Mouse (Mus musculus): ENCODE measurements around the gene Aspscr1. TPM values are rescaled to one million over a fixed set of nuclear protein-coding genes. Genes with fewer than 3 reads are reported as not detected.

Aspscr1 gene
- polyA plus RNA-seq, 1 experiment from 2014 or later: 103 TPM

- WGBS (ENCODE audit: insufficient replicate concordance): 84% methylated on average over 2 of the region's 2 CpGs
- no peak for ATAC-seq (replicated peaks; ENCODE audit: insufficient number of reproducible peaks, low FRiP score, low TSS enrichment)
- no peaks in the 10 kb centered on the region for H3K4me1 ChIP-seq (ENCODE audit: control insufficient read depth, insufficient read depth, low read length)
Measured at GRCm38 (mm10) chr11:120684660-120685059, 11.9 kb downstream of the Aspscr1 start.

GRCm38 (mm10) chr11:120686650-120687272 is 14.0 kb downstream of the Aspscr1 start:
- no peak overlapping the region for H3K4me2 ChIP-seq
- no peak overlapping the region for H3K27ac ChIP-seq (ENCODE audit: low read depth, low read length)
- H3K9me3 ChIP-seq (replicated peaks; ENCODE audit: control insufficient read depth, low read length): no peaks in the 10 kb centered on the region
- no peaks in the 10 kb centered on the region for H3K27me3 ChIP-seq (ENCODE audit: control insufficient read depth, insufficient read depth, low read length)
- ATAC-seq (replicated peaks; ENCODE audit: insufficient number of reproducible peaks, low FRiP score, low TSS enrichment): no peak
- 84% methylated on average over 20 of the region's 20 CpGs for WGBS (ENCODE audit: insufficient replicate concordance)
- no peak overlapping the region for H3K9ac ChIP-seq (ENCODE audit: low read depth, low read length)
- no peaks in the 10 kb centered on the region for H3K4me1 ChIP-seq (ENCODE audit: control insufficient read depth, insufficient read depth, low read length)
- no peak overlapping the region for H3K4me3 ChIP-seq (ENCODE audit: low read depth, low read length)
- H3K36me3 ChIP-seq (ENCODE audit: control insufficient read depth, insufficient read depth, low read length): peaks cover 13% of the 10 kb centered on the region; the same call in 1 of the 2 replicates

More at GRCm38 (mm10) chr11:120684660-120685059, 11.9 kb downstream of the Aspscr1 start:
- Histone ChIP-seq H3K27me3 (ENCODE audit: control insufficient read depth, insufficient read depth, low read length) (no peaks in the 10 kb centered on the region), H3K9ac (ENCODE audit: low read depth, low read length) (no peak overlapping the region), H3K4me3 (ENCODE audit: low read depth, low read length) (no peak overlapping the region), H3K27ac (ENCODE audit: low read depth, low read length) (no peak overlapping the region), H3K36me3 (ENCODE audit: control insufficient read depth, insufficient read depth, low read length) (peaks cover 14% of the 10 kb centered on the region; the same call in 1 of the 2 replicates), H3K4me2 (no peak overlapping the region), H3K9me3 (replicated peaks; ENCODE audit: control insufficient read depth, low read length) (no peaks in the 10 kb centered on the region)

- H3K36me3 ChIP-seq (ENCODE audit: control insufficient read depth, insufficient read depth, low read length): peaks cover 13% of the 10 kb centered on the region; the same call in 1 of the 2 replicates
- H3K9ac ChIP-seq (ENCODE audit: low read depth, low read length): no peak overlapping the region
- no peak for ATAC-seq (replicated peaks; ENCODE audit: insufficient number of reproducible peaks, low FRiP score, low TSS enrichment)
- H3K4me2 ChIP-seq: no peak overlapping the region
- no peaks in the 10 kb centered on the region for H3K9me3 ChIP-seq (replicated peaks; ENCODE audit: control insufficient read depth, low read length)
- H3K4me1 ChIP-seq (ENCODE audit: control insufficient read depth, insufficient read depth, low read length): no peaks in the 10 kb centered on the region; the same call in 1 of the 2 replicates
- WGBS (ENCODE audit: insufficient replicate concordance): 84% methylated on average over 3 of the region's 3 CpGs
- H3K27ac ChIP-seq (ENCODE audit: low read depth, low read length): no peak overlapping the region
- no peaks in the 10 kb centered on the region for H3K27me3 ChIP-seq (ENCODE audit: control insufficient read depth, insufficient read depth, low read length)
- H3K4me3 ChIP-seq (ENCODE audit: low read depth, low read length): no peak overlapping the region
Measured at GRCm38 (mm10) chr11:120689365-120689764, 16.6 kb downstream of the Aspscr1 start.

GRCm38 (mm10) chr11:120692471-120693011 is 19.8 kb downstream of the Aspscr1 start:
- Histone ChIP-seq H3K4me1 (ENCODE audit: control insufficient read depth, insufficient read depth, low read length) (peaks cover 23% of the 10 kb centered on the region), H3K36me3 (ENCODE audit: control insufficient read depth, insufficient read depth, low read length) (peaks cover 9% of the 10 kb centered on the region; the same call in 1 of the 2 replicates), H3K9ac (ENCODE audit: low read depth, low read length) (no peak overlapping the region), H3K9me3 (replicated peaks; ENCODE audit: control insufficient read depth, low read length) (no peaks in the 10 kb centered on the region), H3K27me3 (ENCODE audit: control insufficient read depth, insufficient read depth, low read length) (no peaks in the 10 kb centered on the region), H3K27ac (ENCODE audit: low read depth, low read length) (no peak overlapping the region), H3K4me3 (ENCODE audit: low read depth, low read length) (no peak overlapping the region), H3K4me2 (no peak overlapping the region)
- ATAC-seq (replicated peaks; ENCODE audit: insufficient number of reproducible peaks, low FRiP score, low TSS enrichment): no peak
- 93% methylated on average over 4 of the region's 4 CpGs for WGBS (ENCODE audit: insufficient replicate concordance)

- WGBS (ENCODE audit: insufficient replicate concordance): 86% methylated on average over 3 of the region's 3 CpGs
- Histone ChIP-seq H3K27me3 (ENCODE audit: control insufficient read depth, insufficient read depth, low read length) (no peaks in the 10 kb centered on the region), H3K9ac (ENCODE audit: low read depth, low read length) (no peak overlapping the region), H3K9me3 (replicated peaks; ENCODE audit: control insufficient read depth, low read length) (no peaks in the 10 kb centered on the region), H3K4me1 (ENCODE audit: control insufficient read depth, insufficient read depth, low read length) (peaks cover 32% of the 10 kb centered on the region), H3K4me2 (no peak overlapping the region), H3K27ac (ENCODE audit: low read depth, low read length) (no peak overlapping the region), H3K4me3 (ENCODE audit: low read depth, low read length) (no peak overlapping the region), H3K36me3 (ENCODE audit: control insufficient read depth, insufficient read depth, low read length) (peaks cover 9% of the 10 kb centered on the region; the same call in 1 of the 2 replicates)
- no peak for ATAC-seq (replicated peaks; ENCODE audit: insufficient number of reproducible peaks, low FRiP score, low TSS enrichment)
Measured at GRCm38 (mm10) chr11:120693461-120693860, 20.7 kb downstream of the Aspscr1 start.

GRCm38 (mm10) chr11:120695184-120695583 is 22.4 kb downstream of the Aspscr1 start:
- H3K27ac ChIP-seq (ENCODE audit: low read depth, low read length): peak overlapping the region; percentile 74

GRCm38 (mm10) chr11:120695641-120696040 is 22.9 kb downstream of the Aspscr1 start:
- Histone ChIP-seq H3K4me1 (ENCODE audit: control insufficient read depth, insufficient read depth, low read length) (peaks cover 37% of the 10 kb centered on the region), H3K4me2 (peak overlapping the region; percentile 7; the same call in 1 of the 2 replicates), H3K9ac (ENCODE audit: low read depth, low read length) (0 out of 2 replicates have a peak overlapping the region, but pooled peaks have one; percentile 44), H3K4me3 (ENCODE audit: low read depth, low read length) (no peak overlapping the region), H3K9me3 (replicated peaks; ENCODE audit: control insufficient read depth, low read length) (no peaks in the 10 kb centered on the region), H3K27me3 (ENCODE audit: control insufficient read depth, insufficient read depth, low read length) (no peaks in the 10 kb centered on the region), H3K36me3 (ENCODE audit: control insufficient read depth, insufficient read depth, low read length) (peaks cover 3% of the 10 kb centered on the region; the same call in 1 of the 2 replicates), H3K27ac (ENCODE audit: low read depth, low read length) (peak overlapping the region; percentile 74)
- 54% methylated on average over 12 of the region's 12 CpGs for WGBS (ENCODE audit: insufficient replicate concordance)
- no peak; the same call in 1 of the 2 replicates for ATAC-seq (replicated peaks; ENCODE audit: insufficient number of reproducible peaks, low FRiP score, low TSS enrichment)

More at GRCm38 (mm10) chr11:120695184-120695583, 22.4 kb downstream of the Aspscr1 start:
- Histone ChIP-seq H3K4me1 (ENCODE audit: control insufficient read depth, insufficient read depth, low read length) (peaks cover 37% of the 10 kb centered on the region), H3K9me3 (replicated peaks; ENCODE audit: control insufficient read depth, low read length) (no peaks in the 10 kb centered on the region), H3K27me3 (ENCODE audit: control insufficient read depth, insufficient read depth, low read length) (no peaks in the 10 kb centered on the region), H3K9ac (ENCODE audit: low read depth, low read length) (no peak overlapping the region; the same call in 1 of the 2 replicates), H3K4me3 (ENCODE audit: low read depth, low read length) (no peak overlapping the region), H3K4me2 (no peak overlapping the region), H3K36me3 (ENCODE audit: control insufficient read depth, insufficient read depth, low read length) (peaks cover 5% of the 10 kb centered on the region)
- ATAC-seq (replicated peaks; ENCODE audit: insufficient number of reproducible peaks, low FRiP score, low TSS enrichment): 0 out of 2 replicates have a peak, but pooled peaks have one; percentile 53
- 22% methylated on average over 4 of the region's 4 CpGs for WGBS (ENCODE audit: insufficient replicate concordance)

- no peak for ATAC-seq (replicated peaks; ENCODE audit: insufficient number of reproducible peaks, low FRiP score, low TSS enrichment)
- Histone ChIP-seq H3K27ac (ENCODE audit: low read depth, low read length) (no peak overlapping the region), H3K9ac (ENCODE audit: low read depth, low read length) (no peak overlapping the region), H3K4me3 (ENCODE audit: low read depth, low read length) (no peak overlapping the region), H3K4me2 (no peak overlapping the region), H3K27me3 (ENCODE audit: control insufficient read depth, insufficient read depth, low read length) (no peaks in the 10 kb centered on the region), H3K4me1 (ENCODE audit: control insufficient read depth, insufficient read depth, low read length) (peaks cover 37% of the 10 kb centered on the region), H3K9me3 (replicated peaks; ENCODE audit: control insufficient read depth, low read length) (no peaks in the 10 kb centered on the region), H3K36me3 (ENCODE audit: control insufficient read depth, insufficient read depth, low read length) (peaks cover 3% of the 10 kb centered on the region; the same call in 1 of the 2 replicates)
- 82% methylated on average over 6 of the region's 6 CpGs for WGBS (ENCODE audit: insufficient replicate concordance)
Measured at GRCm38 (mm10) chr11:120696568-120696967, 23.8 kb downstream of the Aspscr1 start.

Measured in heart, embryonic 11.5 days (tissue).